Mouse (Mus musculus): ENCODE results near the gene Minos1.

Minos1 gene

DNA sequence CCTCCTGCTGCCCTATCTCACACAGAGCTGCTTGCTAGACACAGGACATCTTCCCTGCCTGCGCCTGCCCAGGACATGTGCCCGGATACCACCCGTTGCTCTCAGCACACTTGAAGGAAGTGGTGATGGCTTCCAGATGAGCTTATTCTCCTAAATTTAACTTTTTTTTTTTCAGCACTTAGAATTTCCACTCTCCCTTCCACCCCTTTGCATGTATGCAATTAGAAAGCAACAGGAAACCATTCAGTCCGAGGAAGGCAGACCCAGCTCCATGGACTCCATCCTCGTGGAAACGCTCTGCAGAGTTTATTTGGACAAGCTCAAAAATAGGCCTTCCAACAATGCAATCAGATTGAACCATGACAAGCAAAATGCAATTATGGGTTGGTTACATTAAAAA is 29.4 kb downstream of the Minos1 start:
- in situ Hi-C loops (cut with MboI; ENCODE audit: unreplicated experiment in 2 of 2): no loop called here

DNA sequence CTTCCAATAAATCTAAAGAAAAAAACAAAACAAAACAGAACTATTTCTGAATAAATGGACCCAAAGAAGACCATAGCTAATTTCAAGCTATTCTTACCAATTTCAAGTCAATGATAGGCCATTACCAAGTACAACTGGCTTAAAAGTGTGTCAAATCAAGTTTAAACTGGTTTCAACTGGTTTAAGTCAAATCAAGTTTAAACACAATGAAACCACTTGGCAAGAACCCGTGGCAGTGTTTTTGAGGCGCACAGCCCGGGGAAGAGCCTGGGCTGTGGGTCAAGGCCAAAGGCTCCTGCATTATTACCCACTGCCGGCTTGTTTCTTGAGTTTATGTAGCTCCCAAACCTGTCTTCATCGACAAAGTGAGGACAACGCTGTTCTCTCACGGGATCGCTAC is 30.6 kb downstream of the Minos1 start:
- in situ Hi-C loops (cut with MboI; ENCODE audit: unreplicated experiment in 2 of 2): no loop called here

DNA sequence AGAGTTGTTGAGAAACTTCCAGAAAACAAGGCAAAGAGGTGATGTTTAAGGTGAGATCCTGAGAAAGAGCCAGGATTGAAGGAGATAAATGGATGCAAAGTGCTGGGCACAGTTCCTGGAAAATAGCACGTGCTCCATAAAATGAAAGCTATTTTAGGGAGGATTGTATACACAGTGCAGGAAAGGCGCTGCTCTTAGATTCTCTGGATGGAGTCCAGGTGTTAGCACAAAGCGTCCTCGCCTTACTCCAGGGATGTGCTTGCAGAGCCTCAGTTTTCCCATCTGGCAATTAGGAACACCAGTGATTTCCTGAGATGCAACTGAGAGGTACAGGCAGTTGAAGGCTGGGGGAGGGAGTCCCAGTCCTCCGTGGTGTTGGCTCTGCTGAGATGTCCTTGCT is 34.7 kb downstream of the Minos1 start:
- in situ Hi-C loops (cut with MboI; ENCODE audit: unreplicated experiment in 2 of 2): loop anchor here (25.0 kb wide), 2 partner anchors 516 to 541 kb away; partner anchors contain the start of genes Aldh4a1 (in 1 of the 2) and Gm21969 (in 1 of the 2)

DNA sequence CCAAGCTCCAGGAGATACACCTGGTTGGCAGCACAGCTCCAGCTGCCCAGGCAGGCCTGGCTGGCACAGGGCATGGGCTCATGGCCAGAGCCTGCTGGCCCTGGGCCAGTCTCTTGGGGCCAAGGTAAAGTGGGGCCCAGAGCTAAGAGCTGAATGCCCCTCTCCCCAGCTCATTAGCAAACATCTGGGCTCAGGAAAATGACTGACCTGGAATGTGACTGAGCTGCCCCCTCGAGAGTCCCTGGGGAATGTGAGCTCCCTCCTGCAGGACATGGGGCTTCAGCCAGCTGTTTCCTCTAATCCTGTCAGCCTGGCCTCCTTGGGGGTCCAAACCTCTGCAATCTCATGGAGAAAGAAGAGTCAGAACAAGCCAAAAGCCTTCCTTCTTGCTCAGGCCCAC is 35.5 kb downstream of the Minos1 start:
- in situ Hi-C loops (cut with MboI; ENCODE audit: unreplicated experiment in 2 of 2): loop anchor here (25.0 kb wide), 2 partner anchors 517 to 542 kb away; partner anchors contain the start of genes Aldh4a1 (in 1 of the 2) and Gm21969 (in 1 of the 2)

DNA sequence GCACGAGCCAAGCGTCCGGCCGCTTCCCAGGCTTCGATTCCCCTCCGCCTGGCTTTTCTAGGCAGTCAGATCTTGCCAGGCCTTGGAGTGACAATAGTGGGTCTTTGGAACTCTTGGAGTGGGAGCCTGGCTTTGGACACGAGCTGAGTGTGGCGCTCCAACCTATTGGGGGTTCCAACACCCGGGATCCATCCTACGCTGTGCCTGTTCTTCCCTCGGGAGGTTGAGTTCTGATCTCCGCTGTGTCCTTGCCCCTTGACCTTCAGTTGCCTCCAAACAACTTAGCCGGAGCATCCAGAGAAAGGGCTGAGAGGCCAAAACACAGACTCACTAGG is 37.8 kb downstream of the Minos1 start:
- in situ Hi-C loops (cut with MboI; ENCODE audit: unreplicated experiment in 2 of 2): loop anchor here (25.0 kb wide), 2 partner anchors 519 to 544 kb away; partner anchors contain the start of genes Aldh4a1 (in 1 of the 2) and Gm21969 (in 1 of the 2)

DNA sequence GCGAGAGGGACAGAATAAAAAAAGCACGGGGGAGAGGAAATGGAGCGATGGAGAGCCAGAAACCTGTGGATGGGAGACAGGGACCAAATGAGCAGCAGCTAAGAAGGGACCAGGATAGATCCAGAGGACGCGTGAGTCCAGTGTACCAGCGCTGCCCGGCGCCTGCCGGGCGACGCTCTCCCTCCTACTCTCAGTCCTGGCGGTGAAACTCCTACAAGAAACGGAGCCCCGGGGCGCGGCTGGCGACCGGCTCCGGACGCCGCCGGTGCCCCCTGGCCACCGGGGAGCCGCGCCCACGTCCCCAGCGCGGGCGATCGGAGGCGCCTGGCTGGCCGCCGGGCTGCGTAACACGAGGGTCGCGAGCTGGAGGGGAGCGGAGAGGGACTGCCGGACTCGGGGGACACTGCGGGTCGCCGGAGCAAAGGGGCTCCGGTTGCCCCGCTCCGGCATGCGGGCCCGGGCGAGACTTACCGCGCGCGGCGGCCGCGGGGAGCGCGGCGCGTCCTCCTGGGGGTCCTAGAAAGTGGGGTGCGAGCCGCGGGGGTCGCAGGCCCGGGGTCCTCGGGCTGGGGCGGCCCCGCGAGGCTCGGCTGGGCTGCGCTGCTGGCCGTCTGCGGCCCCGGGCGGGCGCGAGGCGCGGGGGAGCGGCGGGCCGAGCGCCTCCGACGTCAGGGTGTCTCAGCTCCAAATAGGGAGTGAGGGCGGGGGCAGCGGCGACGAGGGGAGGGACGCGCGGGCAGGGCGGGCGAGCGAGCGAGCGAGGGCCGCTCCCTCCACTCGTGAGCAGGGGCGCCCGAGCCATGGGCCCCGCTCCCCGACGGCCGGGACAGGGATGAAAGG is 38.3 kb downstream of the Minos1 start, which contains the start of gene Nbl1:
Gene Nbl1, minus strand, starts transcription at position 638 of the 840 bp plus-strand sequence.
- in situ Hi-C loops (cut with MboI; ENCODE audit: unreplicated experiment in 2 of 2): loop anchor here (25.0 kb wide), 2 partner anchors 520 to 545 kb away; partner anchors contain the start of genes Aldh4a1 (in 1 of the 2) and Gm21969 (in 1 of the 2)

DNA sequence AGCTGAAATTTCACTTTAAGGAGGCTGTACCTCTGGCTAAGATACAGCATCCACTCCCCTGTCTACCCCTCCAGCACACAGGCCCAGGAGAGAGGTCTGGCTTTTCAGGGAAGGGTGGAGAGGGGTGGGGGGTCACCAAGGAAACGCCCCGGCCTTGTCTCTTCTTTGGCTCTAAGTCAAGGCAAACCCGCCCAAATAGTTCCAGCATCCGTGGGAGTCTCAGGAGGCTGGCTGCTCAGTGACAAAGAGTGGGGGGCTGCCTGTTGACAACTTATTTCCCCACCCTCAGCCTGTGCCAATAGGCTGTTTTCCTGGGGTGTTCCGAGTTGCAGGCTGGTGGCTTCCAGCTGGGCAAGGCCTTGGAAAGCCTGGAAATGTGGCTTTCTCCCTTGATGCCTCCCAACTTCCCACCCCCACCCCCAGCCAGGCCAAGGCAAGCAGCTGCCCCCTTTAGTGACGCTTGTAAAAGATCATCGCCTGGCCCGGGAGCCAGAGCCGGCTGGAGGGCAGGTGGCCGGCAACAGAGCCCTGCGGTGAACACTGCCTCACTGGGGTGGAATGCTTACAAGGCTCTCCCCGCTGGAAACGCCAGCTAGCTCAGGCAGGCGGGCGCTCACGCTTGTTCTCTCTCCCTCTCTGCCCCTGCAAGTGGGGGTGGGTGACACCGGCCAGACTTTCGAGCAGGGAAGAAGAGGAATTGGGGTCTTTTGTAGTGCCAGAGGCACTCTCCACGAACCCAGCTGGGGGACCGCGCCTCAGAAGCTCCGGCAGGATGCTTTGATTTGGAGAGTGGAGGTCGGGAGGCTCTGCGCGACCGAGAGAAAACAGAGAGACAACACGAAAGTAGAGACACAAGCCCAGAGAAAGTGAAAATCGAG is 39.2 kb downstream of the Minos1 start:
- in situ Hi-C loops (cut with MboI; ENCODE audit: unreplicated experiment in 2 of 2): loop anchor here (25.0 kb wide), 2 partner anchors 521 to 546 kb away; partner anchors contain the start of genes Aldh4a1 (in 1 of the 2) and Gm21969 (in 1 of the 2)

DNA sequence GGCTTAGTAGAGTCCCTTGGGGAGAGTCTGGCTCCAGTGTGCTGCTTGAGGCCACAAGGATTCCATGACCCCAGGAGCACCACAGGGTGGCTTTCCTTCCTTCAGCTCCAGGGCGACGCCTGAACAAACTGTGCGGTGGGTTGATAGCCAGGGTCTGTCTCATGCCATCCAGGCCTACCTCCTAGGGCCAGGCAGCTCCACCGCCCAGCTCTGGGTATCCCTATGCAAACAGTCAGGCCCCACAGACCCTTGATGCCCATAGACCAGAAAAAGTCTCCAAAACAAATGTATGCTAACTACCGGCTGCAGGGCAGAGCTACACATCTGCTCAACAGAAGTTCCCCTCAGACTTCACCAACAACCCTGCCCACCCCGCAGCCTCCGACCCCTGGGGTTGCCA is 39.8 kb downstream of the Minos1 start:
- in situ Hi-C loops (cut with MboI; ENCODE audit: unreplicated experiment in 2 of 2): loop anchor here (25.0 kb wide), 2 partner anchors 521 to 546 kb away; partner anchors contain the start of genes Aldh4a1 (in 1 of the 2) and Gm21969 (in 1 of the 2)

DNA sequence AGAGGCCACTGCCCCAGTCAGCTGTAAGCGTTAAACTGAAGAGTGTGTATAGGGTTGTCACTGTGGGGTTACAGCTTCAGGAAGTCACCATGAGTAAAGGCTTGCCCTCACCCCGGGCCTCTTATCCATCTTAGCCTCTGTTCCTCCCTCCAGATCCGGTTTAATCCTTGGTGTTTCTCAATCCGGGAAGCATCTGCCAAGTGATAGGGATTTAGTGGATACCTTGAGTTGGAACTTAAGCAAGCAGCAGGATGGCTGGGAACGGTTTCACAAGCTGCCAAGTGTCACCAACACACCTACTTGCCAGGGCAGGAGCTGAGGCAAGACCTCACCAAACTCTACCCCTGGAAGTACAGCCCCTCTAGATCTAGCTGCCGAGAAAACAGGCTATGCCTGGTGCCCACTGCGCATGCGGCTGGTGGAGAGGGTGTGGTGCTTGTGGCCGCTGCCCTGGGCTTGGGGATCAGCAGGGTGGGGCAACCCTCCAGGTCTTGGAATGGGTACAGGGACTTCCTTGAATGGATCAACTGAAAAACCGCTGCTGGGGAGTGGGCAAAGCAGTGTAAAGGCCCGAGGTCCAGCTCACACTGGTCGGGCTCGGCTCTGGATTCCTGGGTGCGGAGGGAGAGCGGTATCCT is 40.5 kb downstream of the Minos1 start:
- in situ Hi-C loops (cut with MboI; ENCODE audit: unreplicated experiment in 2 of 2): loop anchor here (25.0 kb wide), 2 partner anchors 522 to 547 kb away; partner anchors contain the start of genes Aldh4a1 (in 1 of the 2) and Gm21969 (in 1 of the 2)

DNA sequence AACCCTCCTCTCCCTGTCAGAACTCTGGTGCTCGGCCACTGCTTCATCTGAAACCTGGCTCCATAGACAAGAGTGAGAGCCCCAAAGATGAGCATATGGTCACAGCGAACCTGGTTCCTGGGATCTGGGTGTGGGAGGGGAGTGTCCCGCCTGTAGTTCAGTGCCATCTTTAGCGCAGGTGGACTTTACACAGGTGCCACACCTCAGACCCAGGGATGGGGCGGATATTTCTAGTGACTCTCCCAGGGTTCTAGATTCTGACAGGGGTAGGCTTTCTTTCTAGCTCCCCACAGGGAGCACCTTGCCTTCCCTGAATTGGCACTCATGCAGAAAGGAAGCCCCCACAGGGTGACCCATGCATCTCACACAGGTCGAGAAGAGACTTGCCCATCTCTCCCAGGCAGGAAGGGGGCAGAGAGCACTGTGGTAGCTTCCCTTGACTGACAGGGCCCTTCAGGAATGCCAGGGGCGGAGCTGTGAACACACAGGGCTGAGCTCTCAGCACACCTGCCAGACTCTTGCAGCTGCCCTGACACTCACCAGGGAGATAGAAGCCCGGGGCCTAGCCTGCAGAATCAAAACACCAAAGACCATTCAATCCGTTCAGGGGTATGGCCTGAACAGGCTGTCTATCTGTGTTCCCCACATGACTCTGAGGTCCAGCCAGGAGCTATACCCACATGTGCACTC is 41.8 kb downstream of the Minos1 start:
- in situ Hi-C loops (cut with MboI; ENCODE audit: unreplicated experiment in 2 of 2): loop anchor here (5.0 to 25.0 kb wide), 4 partner anchors 166 to 548 kb away; partner anchors contain the start of genes Aldh4a1 (in 1 of the 2) and Gm21969 (in 1 of the 2)

DNA sequence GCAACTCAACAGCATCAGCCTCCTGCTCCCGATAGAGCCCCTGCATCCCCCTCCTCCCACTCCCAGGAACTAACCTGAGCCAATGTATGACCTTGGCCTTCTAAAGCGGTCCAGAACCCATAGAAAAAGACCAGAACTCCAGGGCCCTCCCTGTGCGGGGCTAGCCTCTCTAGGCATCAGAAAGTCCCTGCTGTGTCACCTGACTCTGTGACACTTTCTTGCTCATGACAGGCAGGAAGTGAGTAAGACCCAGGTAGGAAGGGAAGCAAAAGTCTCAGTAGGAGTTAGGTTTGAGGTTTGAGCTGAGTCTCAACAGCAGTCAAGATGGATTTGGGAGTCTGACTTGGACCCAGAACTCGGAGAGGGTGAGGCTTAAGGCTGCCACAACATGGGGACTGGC is 43.9 kb downstream of the Minos1 start:
- in situ Hi-C loops (cut with MboI; ENCODE audit: unreplicated experiment in 2 of 2): loop anchor here (5.0 to 25.0 kb wide), 4 partner anchors 168 to 550 kb away; partner anchors contain the start of genes Aldh4a1 (in 1 of the 2) and Gm21969 (in 1 of the 2)

DNA sequence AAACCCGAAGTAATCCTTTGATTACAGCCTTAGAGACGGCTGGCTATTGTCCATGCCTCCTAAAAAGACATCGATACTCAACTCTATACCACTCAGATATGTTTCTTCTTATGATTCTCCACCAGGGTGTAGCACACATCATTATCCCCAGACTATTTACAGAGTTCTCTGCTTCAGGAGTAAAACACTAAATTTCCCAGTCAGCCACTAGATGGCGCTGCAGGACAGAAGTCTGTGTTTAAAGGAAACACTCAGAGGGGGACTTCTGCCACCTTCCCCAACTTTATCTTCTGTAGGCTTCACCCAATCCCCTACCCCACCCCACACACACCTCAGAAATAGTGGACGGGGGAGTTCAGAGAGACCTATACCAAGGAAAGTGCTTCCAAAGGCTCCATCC is 44.9 kb downstream of the Minos1 start:
- in situ Hi-C loops (cut with MboI; ENCODE audit: unreplicated experiment in 2 of 2): loop anchor here (5.0 to 25.0 kb wide), 4 partner anchors 169 to 551 kb away; partner anchors contain the start of genes Aldh4a1 (in 1 of the 2) and Gm21969 (in 1 of the 2)

DNA sequence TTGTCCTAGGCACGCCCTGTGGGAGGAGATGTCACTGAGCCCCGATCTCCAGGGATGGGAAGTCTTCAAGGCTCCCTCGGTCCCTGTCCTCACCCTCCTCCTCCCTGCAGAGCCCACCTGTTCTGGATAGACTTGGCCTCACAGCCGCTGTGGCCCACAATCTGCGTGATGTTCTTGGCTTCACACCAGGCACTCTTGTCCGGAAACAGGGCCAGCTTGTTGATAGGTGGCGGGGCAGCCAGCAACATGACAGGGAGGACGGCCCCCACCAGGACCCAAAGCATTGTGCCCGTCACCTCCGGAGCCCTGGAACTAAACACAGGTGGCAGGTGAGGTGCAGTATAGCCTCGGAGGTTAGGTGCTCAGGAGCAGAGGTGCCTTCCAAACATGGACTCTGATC is 45.6 kb downstream of the Minos1 start:
- in situ Hi-C loops (cut with MboI; ENCODE audit: unreplicated experiment in 2 of 2): loop anchor here (5.0 to 25.0 kb wide), 4 partner anchors 169 to 552 kb away; partner anchors contain the start of genes Aldh4a1 (in 1 of the 2) and Gm21969 (in 1 of the 2)

DNA sequence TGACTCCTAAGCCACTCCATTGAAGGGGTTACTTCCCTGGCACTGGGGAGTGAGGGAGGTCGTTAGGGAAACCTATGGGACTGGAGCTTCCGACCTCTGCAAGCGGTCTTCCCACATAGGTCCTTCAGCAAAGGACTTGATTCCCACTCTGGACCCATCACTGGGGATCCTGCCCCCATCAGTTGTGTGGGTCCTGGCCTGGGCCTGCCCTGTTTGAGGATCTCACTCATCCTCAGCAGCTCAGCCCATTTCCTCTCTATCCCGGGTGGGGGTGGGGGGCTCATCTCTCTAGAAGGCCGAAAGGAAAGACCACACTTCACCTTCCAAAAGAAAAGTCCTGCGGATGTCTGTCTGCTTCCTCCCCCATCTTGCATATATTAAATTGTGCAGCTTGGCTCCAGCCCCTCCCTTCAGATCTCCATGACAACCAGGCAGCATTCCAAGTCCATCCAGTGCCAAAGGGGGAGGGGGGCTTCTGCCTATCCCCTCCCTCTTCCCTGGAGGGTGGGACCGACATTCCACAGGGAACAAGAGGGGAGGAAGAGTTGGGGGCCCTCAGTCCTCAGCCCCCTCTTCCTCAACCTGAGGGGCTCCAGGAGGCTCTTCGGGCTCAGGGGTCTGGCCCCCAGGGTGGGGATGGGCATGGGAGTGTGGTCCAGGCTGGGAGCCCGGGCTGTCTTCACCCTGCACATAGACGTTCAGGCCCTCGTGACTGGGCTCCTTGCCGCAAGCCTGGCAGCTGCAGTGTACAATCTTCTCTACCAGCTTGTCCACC is 47.9 kb downstream of the Minos1 start:
- in situ Hi-C loops (cut with MboI; ENCODE audit: unreplicated experiment in 2 of 2): loop anchor here (5.0 to 25.0 kb wide), 5 partner anchors 74 to 554 kb away; partner anchors contain the start of genes Aldh4a1 (in 1 of the 2) and Gm21969 (in 1 of the 2)

DNA sequence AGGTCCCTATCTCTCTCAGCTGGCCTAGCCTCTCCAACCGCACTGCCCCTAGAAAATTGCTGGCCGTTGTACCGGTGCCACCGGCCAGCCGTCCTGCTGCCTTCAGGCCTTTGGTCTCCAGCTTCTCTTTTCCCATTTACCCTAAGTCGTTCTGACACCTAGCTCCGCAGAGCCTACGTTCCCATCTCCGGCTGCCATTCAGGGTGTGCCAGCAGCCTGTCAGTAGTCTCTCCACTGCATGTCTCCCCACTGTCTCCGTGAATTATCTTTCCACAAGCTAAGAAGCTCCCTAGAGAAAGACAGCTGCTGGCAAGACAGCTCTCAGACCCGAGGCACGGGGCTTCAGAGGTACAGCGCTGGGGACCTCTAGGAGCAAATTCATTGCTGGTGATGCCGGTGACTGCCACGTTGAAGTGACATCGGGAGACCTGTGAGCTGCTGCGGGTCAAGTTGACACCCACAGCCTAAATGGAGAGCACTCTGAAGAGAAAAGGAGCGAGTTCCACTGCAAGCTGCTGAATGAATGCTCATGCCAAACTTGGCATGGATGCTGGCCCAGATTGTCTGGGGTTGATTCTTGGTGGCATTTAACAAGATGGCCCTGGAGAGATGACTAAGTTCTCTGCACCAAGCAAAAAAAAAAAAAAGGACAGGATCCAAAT is 49.5 kb downstream of the Minos1 start:
- in situ Hi-C loops (cut with MboI; ENCODE audit: unreplicated experiment in 2 of 2): loop anchor here (5.0 to 25.0 kb wide), 5 partner anchors 76 to 556 kb away; partner anchors contain the start of genes Aldh4a1 (in 1 of the 2) and Gm21969 (in 1 of the 2)

DNA sequence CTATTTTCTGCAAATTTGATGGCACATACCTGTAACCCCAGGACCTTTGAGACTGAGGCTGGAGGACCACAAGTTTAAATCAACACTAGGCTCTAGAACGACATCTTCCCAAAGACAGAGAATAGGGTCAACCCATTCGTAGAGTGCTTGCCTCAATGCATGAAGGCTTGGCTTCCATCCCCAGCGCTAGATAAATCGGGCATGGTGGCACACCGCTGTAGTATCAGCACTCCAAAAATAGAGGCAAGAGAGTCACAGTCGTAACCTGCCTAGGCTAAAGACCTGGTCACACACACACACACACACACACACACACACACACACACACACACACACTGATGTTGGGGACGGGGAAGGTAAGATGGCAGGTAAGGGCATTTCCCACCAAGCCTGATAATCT is 50.7 kb downstream of the Minos1 start:
- in situ Hi-C loops (cut with MboI; ENCODE audit: unreplicated experiment in 2 of 2): loop anchor here (5.0 to 25.0 kb wide), 5 partner anchors 77 to 557 kb away; partner anchors contain the start of genes Aldh4a1 (in 1 of the 2) and Gm21969 (in 1 of the 2)

DNA sequence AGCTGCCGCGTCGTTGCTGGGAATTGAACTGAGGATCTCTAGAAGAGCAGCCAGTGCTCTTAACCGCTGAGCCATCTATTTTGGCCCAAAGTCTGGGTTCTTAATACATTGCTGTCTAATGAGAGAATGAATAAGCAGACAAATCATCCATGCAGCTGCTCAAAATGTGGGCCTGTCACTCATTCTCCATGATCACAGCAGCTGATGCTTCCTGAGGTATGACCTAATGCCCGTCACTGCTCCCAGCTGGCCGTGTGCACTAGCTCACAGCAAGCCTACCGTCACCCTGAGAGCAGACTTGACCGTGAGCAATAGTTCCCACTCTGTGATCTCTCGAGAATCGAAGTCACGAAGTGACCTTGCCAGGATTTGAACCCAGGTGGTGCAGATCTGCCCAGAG is 51.5 kb downstream of the Minos1 start:
- in situ Hi-C loops (cut with MboI; ENCODE audit: unreplicated experiment in 2 of 2): loop anchor here (5.0 to 25.0 kb wide), 4 partner anchors 152 to 558 kb away; partner anchors contain the start of genes Aldh4a1 (in 1 of the 2) and Gm21969 (in 1 of the 2)

Measured in v-Abl transformed pro-B cells (cell line).